Mouse (Mus musculus) left cerebral cortex, adult 18-20 months (tissue): Measurements from ENCODE around the gene Gimap8. TPM values are rescaled to one million over a fixed set of nuclear protein-coding genes. Genes with fewer than 3 reads are reported as not detected.

Experiments
- DNase-seq, 2 experiments: peaks; one replicate each; pipeline ENCODE4 v3.0.0; 2021 to 2022; ENCODE audit warnings: low spot score in 2 of 2, mixed read lengths in 1 of 2
- total RNA-seq, 2 experiments: library from RNA; stranded (reverse); gene quantifications; 2 replicates each; pipeline ENCODE4 v1.2.3; 2021

Gimap8 gene
- total RNA-seq, 2 experiments from 2014 or later: 0.91 to 0.93 TPM

DNA sequence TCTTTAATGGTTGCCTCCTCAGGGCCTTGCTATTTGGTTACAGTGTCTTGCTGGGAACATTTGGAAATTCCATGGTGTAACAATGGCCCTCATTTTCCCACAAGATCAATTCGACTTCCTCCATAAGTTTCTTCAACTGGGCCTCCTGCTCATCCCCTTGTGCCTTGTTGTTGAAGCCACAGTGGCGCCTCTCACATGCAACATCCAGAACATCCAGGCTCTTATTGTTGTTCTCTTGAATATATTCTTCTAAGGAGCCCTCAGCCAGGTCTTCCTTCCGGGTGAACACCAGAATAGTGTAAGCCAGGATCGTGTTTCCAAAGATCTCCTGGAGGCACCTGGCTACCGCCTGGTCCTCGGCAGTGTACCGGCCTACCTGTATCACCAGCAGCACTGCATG, 55.1 kb downstream of the Gimap8 start:
- no peak for DNase-seq

DNA sequence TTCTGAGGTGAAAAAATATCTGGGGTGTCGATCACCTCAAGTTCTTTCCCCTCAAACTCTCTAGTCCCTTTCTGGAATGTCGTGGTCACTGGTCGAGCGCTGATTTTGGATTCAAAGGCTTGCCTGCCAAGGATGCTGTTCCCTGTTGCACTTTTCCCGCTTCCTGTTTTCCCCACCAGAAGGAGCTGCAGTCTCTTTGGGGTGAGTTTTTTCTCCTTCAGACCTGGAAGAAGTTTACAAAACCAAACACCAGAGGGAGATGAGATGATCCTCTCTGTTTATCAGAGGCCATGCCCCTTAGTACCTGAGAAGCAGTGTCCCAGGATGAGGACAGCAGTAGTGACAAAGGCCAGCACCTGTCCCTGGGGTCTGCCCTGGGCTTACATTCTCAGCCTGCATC, 55.6 kb downstream of the Gimap8 start:
- DNase-seq: no peak

DNA sequence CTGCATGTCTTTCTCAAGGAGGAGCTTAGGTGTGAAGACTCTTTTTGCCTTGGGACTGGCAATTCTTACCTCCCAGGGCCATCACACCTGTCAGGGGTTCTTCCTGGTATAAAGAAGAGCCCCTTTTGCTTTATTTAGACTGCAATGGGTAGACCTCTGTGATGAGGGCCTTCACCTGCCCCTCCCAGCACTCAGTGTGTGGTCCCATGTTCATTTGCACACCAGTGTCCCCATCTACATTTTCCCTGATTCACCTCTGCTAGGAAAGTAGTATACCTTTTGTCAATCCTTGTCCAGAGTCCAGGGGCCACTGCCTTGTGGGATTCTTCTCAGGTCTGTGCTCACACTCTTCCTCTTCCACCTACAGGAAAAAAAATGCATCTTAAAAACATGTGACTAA, 57.1 kb downstream of the Gimap8 start:
- DNase-seq: no peak

DNA sequence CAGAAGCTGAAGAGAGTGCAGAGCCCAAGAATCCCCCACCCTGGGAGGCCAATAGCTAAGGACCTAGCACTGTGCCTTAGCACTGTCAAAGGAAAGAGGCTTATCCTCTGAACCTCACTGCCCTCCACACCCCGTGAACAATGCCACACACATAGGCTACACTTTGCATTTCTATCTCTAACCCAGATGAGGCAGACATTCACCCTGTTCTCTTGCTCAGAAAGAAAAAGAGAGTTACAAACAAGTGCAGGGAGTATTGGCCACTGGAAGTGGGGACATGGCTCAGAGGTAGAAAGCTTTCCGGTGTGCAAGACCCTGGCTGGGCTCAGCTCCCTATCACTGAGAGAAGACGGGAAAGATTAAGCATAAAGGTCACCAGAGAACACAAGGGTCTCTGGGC, 59.1 kb downstream of the Gimap8 start:
- no peak for DNase-seq

Other genes starting within 250 kb of the Gimap8 start
- 10 to 100 TPM; 30.9 to 31.6 TPM for gene Zfp467, start 201.4 kb upstream of the Gimap8 start, total RNA-seq
- 1 to 10 TPM in 1 of 2 experiments, under 1 TPM in 1; 0.16 to 1.1 TPM for gene Sspo, start 199.0 kb upstream of the Gimap8 start, total RNA-seq
- gene Atp6v0e2, start 109.6 kb upstream of the Gimap8 start, total RNA-seq: 100 to 1,000 TPM; 423 to 437 TPM
- 10 to 100 TPM; 35.4 to 40.3 TPM for gene Lrrc61, start 92.4 kb upstream of the Gimap8 start, total RNA-seq
- gene Rarres2, start 74.4 kb upstream of the Gimap8 start, total RNA-seq: 10 to 100 TPM; 12.0 to 14.4 TPM
- not detected for gene Gm45021, start 57.6 kb upstream of the Gimap8 start, total RNA-seq
- 10 to 100 TPM; 55.0 to 58.6 TPM for gene Repin1, start 53.4 kb upstream of the Gimap8 start, total RNA-seq
- not detected for gene Gm44965, start 53.3 kb upstream of the Gimap8 start, total RNA-seq
- 1 to 10 TPM; 6.0 to 8.1 TPM for gene Zfp775, start 45.2 kb upstream of the Gimap8 start, total RNA-seq
- gene AI854703, start 20.5 kb upstream of the Gimap8 start, total RNA-seq: 10 to 100 TPM; 15.9 to 16.0 TPM
- gene Gimap9, start 28.9 kb downstream of the Gimap8 start, total RNA-seq: under 1 TPM; 0.70 to 0.80 TPM
- gene Gimap4, start 37.3 kb downstream of the Gimap8 start, total RNA-seq: under 1 TPM; 0.28 to 0.75 TPM
- 1 to 10 TPM; 3.6 to 4.1 TPM for gene Gimap6, start 61.0 kb downstream of the Gimap8 start, total RNA-seq
- gene Gm28053, start 71.4 kb downstream of the Gimap8 start, total RNA-seq: 1 to 10 TPM in 1 of 2 experiments, not detected in 1; 2.3 TPM
- gene Gimap7, start 71.4 kb downstream of the Gimap8 start, total RNA-seq: not detected
- 1 to 10 TPM; 2.1 to 2.3 TPM for gene Gimap1, start 91.8 kb downstream of the Gimap8 start, total RNA-seq
- gene Gimap5, start 99.0 kb downstream of the Gimap8 start, total RNA-seq: 1 to 10 TPM in 1 of 2 experiments, under 1 TPM in 1; 0.89 to 1.4 TPM
- gene Gimap3, start 123.6 kb downstream of the Gimap8 start, total RNA-seq: not detected
- 10 to 100 TPM; 28.9 to 40.9 TPM for gene Tmem176a, start 193.7 kb downstream of the Gimap8 start, total RNA-seq
- gene Tmem176b, start 194.3 kb downstream of the Gimap8 start, total RNA-seq: 10 to 100 TPM; 55.5 to 58.5 TPM
- not detected for gene Aoc1, start 225.7 kb downstream of the Gimap8 start, total RNA-seq